Mouse (Mus musculus): ENCODE measurements around the gene Rnh1. TPM values are rescaled to one million over a fixed set of nuclear protein-coding genes. Genes with fewer than 3 reads are reported as not detected.

The Rnh1 gene
- total RNA-seq, 2 experiments from 2014 or later: 30.5 to 32.9 TPM

- no peak for DNase-seq (ENCODE audit: low spot score in 2 of 2)
- intact Hi-C loops (cut with DNase I): loop anchor here (5.0 kb wide), 1 partner anchor 45 kb away; the partner anchor contains the start of gene Pkp3
Observed at GRCm38 (mm10) chr7:141122245-141122644, 50.4 kb downstream of the Rnh1 start, which contains the start of gene Ptdss2. Gene Ptdss2, plus strand, starts transcription at chr7:141122382.

- intact Hi-C loops (cut with DNase I): loop anchor here (5.0 kb wide), 1 partner anchor 44 kb away; the partner anchor contains the start of gene Pkp3
- DNase-seq (ENCODE audit: low spot score in 2 of 2): no peak
Observed at GRCm38 (mm10) chr7:141121051-141121531, 51.6 kb downstream of the Rnh1 start.

GRCm38 (mm10) chr7:141120605-141121004 is 52.1 kb downstream of the Rnh1 start:
- intact Hi-C loops (cut with DNase I): loop anchor here (5.0 kb wide), 1 partner anchor 43 kb away; the partner anchor contains the start of gene Pkp3
- no peak for DNase-seq (ENCODE audit: low spot score in 2 of 2)

- intact Hi-C loops (cut with DNase I): no loop called here
- no peak for DNase-seq (ENCODE audit: low spot score in 2 of 2)
Observed at GRCm38 (mm10) chr7:141119487-141119886, 53.2 kb downstream of the Rnh1 start.

DNA sequence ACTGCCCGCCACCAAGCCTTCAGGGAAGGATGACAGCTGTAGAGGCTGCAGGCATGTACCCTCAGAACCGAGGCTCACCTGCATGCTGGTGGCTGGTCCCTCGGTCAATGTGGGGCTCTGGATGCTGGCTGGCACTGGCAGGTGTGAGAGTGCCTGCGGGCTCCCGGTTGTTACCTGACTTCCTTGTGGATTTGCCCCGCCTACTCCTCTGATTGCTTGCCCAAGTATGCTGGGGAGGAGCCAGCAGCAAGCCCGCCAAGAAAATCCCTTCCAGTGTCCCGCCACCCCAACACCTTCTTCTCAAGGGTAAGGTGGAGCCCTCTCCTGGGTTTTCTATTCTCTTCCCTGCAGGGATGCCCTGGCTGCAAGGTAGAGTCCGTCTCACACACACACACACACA is 55.0 kb downstream of the Rnh1 start, which contains the start of gene Ano9:
Ano9 (minus strand) TSS at position 171 of the 400 bp plus-strand sequence.
- no peak for DNase-seq (ENCODE audit: low spot score in 2 of 2)
- intact Hi-C loops (cut with DNase I): no loop called here

- intact Hi-C loops (cut with DNase I): no loop called here
- no peak for DNase-seq (ENCODE audit: low spot score in 2 of 2)
Observed at GRCm38 (mm10) chr7:141115874-141116273, 56.8 kb downstream of the Rnh1 start.

Small RNA genes within 50 kb of the gene (microRNA-seq; reads per million reads assigned to microRNA genes)
- gene Mir210: 82.3 to 117 reads per million in 2 experiments

Other genes starting within 250 kb of the Rnh1 start
- gene Pgghg, start 231.5 kb downstream of the Rnh1 start, total RNA-seq (2021): 1 to 10 TPM; 4.7 to 6.3 TPM
- gene Ifitm5, start 222.6 kb downstream of the Rnh1 start, total RNA-seq (2021): not detected
- not detected for gene Gm45717, start 216.9 kb downstream of the Rnh1 start, total RNA-seq (2021)
- 10 to 100 TPM; 11.7 to 15.7 TPM for gene Ifitm2, start 216.9 kb downstream of the Rnh1 start, total RNA-seq (2021)
- 1 to 10 TPM; 1.7 to 2.9 TPM for gene Ifitm1, start 205.6 kb downstream of the Rnh1 start, total RNA-seq (2021)
- 10 to 100 TPM in 1 of 2 experiments, 1 to 10 TPM in 1; 9.9 to 13.5 TPM for gene Ifitm3, start 162.1 kb downstream of the Rnh1 start, total RNA-seq (2021)
- gene Ifitm6, start 154.9 kb downstream of the Rnh1 start, total RNA-seq (2021): not detected
- not detected for gene Gm17387, start 143.7 kb downstream of the Rnh1 start, total RNA-seq (2021)
- 10 to 100 TPM; 79.6 to 84.3 TPM for gene B4galnt4, start 111.8 kb downstream of the Rnh1 start, total RNA-seq (2021)
- gene Pkp3, start 94.6 kb downstream of the Rnh1 start, total RNA-seq (2021): under 1 TPM in 1 of 2 experiments, not detected in 1; 0.21 TPM
- gene Sigirr, start 72.3 kb downstream of the Rnh1 start, total RNA-seq (2021): 1 to 10 TPM; 2.9 to 3.2 TPM
- gene Ano9, start 55.1 kb downstream of the Rnh1 start, total RNA-seq (2021): not detected
- 10 to 100 TPM; 47.3 to 53.6 TPM for gene Ptdss2, start 50.5 kb downstream of the Rnh1 start, total RNA-seq (2021)
- gene Hras, start 21.1 kb upstream of the Rnh1 start, total RNA-seq (2021): 100 to 1,000 TPM; 279 to 287 TPM
- 1 to 10 TPM; 3.1 to 4.4 TPM for gene Lrrc56, start 21.3 kb upstream of the Rnh1 start, total RNA-seq (2021)
- gene Lmntd2, start 41.2 kb upstream of the Rnh1 start, total RNA-seq (2021): not detected
- gene Rassf7, start 43.0 kb upstream of the Rnh1 start, total RNA-seq (2021): 1 to 10 TPM in 1 of 2 experiments, under 1 TPM in 1; 0.78 to 1.5 TPM
- gene Phrf1, start 55.9 kb upstream of the Rnh1 start, total RNA-seq (2021): 10 to 100 TPM; 75.5 to 76.4 TPM
- 1 to 10 TPM in 1 of 2 experiments, under 1 TPM in 1; 0.78 to 1.1 TPM for gene Irf7, start 93.6 kb upstream of the Rnh1 start, total RNA-seq (2021)
- not detected for gene Cdhr5, start 103.9 kb upstream of the Rnh1 start, total RNA-seq (2021)
- gene Sct, start 106.3 kb upstream of the Rnh1 start, total RNA-seq (2021): not detected
- under 1 TPM; 0.41 to 0.66 TPM for gene Drd4, start 119.1 kb upstream of the Rnh1 start, total RNA-seq (2021)
- gene Deaf1, start 154.8 kb upstream of the Rnh1 start, total RNA-seq (2021): 10 to 100 TPM; 71.8 to 76.6 TPM
- 10 to 100 TPM; 33.4 to 34.6 TPM for gene Tmem80, start 154.9 kb upstream of the Rnh1 start, total RNA-seq (2021)
- gene Eps8l2, start 166.0 kb upstream of the Rnh1 start, total RNA-seq (2021): 1 to 10 TPM; 3.0 to 3.3 TPM
- gene Taldo1, start 219.3 kb upstream of the Rnh1 start, total RNA-seq (2021): 100 to 1,000 TPM; 103 TPM
- 10 to 100 TPM; 41.3 to 48.4 TPM for gene Gatd1, start 241.3 kb upstream of the Rnh1 start, total RNA-seq (2021)